Mouse (Mus musculus): ENCODE results near the gene Slc16a4.
"Not testable (repeated sequence)": the region's sequence is repeated elsewhere in the genome, so short reads cannot be mapped to it uniquely, and the experiment has no call there.

The Slc16a4 gene

DNA sequence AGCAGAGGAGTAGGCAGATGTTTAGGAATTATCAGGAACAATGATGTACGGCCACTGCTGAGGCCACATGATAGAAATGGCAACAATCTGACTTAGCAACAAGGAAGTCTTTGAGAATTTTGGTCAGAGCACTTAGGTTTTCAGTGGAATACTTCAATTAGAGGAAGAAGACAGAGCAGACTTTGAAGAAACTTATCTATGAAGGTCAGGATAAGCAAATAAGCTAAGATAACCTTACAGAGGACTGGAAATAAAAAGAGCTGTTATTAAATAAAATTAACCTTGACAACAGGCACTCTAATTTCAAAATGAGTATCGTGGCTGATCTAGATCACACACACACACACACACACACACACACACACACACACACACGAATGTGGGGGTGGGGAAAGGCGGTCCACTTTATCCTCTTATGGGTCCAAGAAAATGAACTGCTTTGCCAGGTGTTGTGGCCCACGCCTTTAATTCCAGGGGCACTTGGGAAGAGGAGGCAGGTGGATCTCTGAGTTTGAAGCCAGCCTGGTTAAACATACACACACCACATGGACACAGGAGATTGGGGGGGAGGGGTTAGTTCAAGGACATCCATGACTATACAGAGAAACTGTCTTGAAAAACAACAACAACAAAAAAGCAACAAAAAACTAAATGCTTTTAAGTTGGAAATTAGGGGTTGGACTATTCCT lies 4.8 kb downstream of the Slc16a4 start:
- no peak for DNase-seq (ENCODE audit: low spot score in 2 of 2)

DNA sequence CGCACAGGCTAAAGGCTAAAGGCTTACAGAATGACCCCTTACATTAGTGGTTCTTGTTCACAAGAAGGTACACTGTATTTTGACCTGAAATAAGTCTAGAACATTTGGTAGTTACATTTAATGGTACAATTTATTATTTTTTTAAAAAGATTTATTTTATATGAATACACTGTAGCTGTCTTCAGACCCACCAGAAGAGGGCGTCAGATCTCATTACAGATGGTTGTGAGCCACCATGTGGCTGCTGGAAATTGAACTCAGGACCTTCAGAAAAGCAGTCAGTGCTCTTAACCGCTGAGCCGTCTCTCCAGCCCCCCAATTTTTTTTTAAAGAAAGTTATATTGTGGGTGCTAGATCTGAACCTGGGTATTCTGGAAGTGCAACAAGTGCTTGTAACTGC lies 5.9 kb downstream of the Slc16a4 start:
- DNase-seq (ENCODE audit: low spot score in 2 of 2) = not testable (repeated sequence)

DNA sequence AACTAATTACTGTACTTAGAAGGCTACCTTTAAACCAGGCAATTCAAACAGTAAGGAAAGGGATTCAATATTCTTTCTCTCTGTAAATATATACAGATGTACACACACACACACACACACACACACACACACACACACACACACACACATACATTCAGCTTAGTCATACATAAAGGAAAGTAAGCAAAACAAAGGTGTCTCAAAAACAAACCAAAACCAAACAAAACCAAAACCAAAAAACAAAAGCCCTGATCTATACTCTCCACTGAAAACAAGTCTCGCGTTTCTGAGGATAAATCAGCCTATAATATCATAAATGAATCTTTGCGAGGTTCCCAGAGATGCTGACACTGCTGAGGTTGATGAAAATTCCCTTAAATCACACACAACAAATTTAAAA lies 26.3 kb downstream of the Slc16a4 start:
- no peak for DNase-seq (ENCODE audit: low spot score in 2 of 2)

DNA sequence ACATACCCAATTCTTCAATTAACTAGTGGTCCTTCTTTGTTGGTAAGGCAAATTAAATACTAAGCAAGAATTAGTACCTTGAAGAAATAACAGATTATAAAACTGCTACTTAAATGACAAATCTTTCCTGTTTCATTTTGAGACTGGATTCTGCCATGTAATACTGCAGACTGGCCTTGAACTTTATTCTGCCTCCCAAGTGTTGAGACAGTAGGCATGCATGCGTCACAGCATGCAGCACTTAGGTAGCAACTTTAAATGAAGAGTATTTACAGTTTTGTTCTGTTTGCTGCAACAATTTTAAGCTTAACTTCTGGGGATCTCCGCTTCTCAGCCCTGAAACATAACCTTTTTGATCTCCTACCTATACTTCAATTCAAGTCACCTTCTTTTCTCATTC lies 30.1 kb downstream of the Slc16a4 start:
- DNase-seq (ENCODE audit: low spot score in 2 of 2) = no peak

DNA sequence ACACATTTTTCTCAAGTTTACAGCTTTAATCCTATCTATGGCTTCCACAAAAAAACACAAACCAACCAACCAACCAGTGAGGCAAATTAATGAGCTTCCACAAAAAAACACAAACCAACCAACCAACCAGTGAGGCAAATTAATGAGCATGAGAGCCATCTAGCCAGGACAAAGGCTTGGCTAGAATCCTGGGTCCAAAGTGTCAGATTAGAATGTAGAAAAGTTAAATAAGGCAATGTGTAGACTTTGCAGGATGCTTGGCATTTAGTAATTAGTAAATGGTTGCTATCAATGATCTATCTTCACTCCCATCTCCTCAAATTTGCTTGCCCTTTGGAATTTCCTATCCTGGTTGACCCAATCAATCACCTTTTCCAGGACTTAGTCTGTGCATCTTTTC lies 30.7 kb downstream of the Slc16a4 start:
- no peak for DNase-seq (ENCODE audit: low spot score in 2 of 2)

DNA sequence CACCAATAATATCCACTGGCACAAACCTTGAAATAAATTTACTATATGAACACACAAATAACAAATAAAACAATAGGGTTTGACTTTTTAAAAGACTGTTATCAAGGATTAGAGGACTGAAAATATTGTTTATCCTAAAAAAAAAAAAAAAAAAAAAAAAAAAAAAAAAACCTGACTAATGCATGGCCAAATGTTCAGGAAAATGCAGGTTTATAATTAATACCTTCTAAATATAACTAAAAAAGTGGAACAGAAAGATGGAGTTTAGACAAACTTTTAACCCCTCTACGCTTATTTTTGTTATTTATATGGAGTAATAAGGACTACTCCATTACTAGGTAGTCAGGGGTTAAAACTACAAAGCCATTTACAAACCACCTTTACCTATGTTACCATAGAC lies 35.4 kb downstream of the Slc16a4 start:
- no peak for DNase-seq (ENCODE audit: low spot score in 2 of 2)

DNA sequence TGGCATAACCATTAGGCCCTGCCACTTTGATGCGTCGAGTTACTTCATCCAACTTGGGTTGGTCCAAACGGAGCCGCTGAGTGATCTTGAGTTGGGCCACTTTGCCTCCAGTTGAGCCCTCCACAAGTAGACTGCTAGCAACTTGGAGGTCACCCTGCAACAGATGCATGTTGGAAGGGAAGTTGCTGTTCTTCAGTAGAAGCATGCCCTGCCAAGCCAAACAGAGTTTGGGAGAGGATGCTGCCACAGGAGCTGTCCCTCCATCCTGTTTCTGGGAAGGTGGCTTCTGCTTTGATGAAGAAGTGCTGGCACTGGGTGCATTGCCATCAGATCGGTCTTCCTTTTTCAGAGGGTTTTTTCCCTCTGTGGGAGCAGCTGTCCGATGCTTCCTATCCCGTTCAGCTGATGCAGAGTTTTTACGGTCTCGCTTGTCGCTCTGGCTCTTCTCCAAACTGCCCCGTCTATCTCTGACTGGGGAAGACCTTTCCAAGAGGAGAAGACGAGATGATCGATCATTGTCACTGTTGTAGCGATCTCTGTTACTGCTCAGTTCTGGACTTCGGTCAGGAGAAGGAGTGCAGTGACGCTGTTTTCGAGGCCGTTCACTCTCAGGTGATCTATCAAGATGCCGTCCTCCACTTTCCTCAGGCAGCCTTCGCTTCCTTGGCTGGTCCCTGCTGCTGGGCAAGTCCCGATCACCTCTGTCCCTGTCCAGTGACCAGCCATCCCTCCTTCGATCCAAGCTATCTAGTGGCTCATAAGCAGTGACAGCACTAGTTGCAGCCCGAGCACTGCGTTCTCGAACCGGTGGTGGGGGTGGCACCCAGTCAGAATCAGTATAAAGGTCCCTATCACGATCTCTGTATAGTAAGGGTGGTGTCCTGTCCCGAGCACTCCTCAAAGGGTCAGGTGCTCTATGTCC lies 39.7 kb downstream of the Slc16a4 start:
- DNase-seq (ENCODE audit: low spot score in 2 of 2) = peak in 1 of 2 experiments; percentile 3

DNA sequence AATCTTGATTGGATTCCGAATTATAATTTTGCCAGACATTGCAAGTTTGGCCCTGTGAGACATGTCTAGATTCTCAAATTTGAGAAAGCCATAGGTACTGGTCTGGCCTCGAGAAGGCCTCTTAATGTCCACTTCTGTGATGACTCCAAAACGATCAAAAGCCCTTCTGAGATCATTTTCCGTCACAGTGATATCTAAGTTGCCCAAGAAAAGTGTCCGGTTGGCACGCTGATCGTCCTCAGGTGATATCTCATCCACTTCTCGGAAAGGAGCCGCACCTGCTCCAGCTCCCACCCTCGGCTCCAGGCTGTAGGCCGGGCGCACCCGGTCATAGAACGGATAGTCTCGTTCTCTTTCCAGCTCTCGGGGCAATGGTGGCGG lies 40.7 kb downstream of the Slc16a4 start:
- DNase-seq (ENCODE audit: low spot score in 2 of 2) = no peak

DNA sequence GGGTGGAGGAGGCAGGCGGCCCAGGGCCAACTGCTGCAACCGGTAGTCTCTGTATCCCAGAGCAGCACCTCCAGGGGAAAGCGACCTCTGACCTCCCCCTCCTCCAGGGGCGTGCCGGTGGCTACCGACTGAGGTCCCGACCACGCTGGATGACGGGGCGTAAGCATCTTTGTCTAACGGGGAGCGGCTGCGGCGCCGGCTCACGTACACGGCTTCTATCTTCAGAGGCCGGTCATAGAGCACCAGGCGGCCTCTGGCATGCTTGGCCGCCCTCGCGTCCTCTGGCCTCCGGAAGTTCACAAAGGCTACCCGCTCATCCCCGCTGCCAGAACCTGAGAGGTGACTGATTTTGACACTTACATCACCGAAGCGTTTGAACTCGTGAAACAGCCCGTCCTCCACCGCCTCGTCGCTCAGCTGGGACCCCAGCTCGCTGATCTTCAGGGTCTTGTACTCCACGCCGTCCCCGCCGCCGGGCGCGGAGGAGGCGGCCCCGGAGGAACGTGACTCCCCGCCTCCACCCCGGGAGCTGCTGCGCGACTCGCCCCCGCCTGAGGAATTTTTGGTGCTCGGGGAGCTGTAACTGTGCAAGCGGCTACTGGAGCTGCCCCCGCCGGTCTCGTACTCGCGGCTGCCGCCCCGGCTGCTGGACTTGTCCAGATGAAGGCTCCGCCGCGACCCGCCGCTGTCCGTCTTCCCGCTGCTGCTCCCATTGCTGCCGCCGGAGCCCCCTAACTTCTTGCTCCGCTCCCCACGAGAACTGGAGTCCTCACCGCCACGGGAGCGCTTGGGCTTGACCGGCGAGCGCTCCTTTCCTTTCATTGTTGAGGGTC lies 41.3 kb downstream of the Slc16a4 start:
- peak; percentile 19 to 46 for DNase-seq (ENCODE audit: low spot score in 2 of 2)

DNA sequence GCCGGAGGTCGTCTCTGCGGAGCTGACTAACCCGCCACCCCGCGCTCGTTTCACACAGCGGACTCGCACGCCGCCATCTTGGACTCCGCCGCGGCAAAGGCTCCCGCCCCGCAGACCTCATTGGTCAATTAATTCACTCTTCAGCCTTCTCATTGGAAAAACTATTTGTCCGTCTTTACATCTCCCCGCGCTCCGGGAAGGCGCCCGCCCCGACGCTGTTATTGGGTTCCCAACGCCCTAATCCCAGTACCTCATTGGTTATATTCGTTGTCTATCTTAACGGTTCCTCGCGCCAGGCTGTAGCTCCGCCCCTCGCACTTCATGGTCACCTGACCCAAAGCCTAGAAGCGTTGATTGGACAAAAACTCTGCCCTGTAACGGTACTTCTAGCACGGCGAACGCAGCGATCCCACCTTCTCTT lies 41.9 kb downstream of the Slc16a4 start:
- peak; percentile 92 to 95 for DNase-seq (ENCODE audit: low spot score in 2 of 2)

DNA sequence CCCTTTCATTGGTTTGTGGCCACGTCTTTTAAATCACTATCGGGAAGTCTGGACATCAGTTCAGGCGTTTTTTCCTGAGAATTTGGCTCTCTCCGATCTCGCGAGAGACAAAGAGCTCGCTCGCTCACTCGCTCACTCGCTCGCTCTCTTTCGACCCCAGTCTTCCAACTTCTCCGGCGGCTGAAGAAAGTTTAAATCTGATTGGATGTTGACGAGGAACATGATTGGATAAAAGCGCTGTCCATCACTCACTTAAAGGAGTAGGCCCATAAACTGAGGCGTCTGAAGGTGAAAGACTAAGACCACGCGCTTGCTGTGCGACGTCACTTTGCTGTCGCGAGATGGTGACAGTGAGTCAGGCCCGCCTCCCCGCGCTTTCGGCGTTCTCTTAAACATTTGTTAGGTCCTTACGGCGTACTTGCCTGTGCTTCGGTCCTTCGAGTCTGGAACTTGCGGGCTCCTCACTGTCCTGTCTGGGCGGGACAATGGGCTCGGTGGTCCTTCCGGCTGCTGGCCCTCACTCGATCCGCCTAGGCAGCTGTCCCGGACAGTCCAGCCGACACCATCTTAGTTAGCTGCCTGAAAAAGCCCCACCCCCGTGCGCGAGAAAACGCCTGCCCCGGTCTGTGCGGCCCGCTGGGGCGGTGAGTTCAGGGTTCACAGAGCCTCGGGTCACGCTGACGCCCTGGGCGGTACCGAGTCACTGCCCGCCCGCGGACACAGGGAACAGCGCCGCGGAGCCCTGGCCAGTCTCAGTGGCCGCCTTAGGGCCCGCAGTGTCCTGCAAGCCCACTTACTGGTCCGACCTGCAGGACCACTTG lies 42.6 kb downstream of the Slc16a4 start, which contains the start of gene Rbm15:
TSS of gene Rbm15 (minus strand) at position 293 of the 821 bp plus-strand sequence.
- DNase-seq (ENCODE audit: low spot score in 2 of 2) = peak; percentile 95

DNA sequence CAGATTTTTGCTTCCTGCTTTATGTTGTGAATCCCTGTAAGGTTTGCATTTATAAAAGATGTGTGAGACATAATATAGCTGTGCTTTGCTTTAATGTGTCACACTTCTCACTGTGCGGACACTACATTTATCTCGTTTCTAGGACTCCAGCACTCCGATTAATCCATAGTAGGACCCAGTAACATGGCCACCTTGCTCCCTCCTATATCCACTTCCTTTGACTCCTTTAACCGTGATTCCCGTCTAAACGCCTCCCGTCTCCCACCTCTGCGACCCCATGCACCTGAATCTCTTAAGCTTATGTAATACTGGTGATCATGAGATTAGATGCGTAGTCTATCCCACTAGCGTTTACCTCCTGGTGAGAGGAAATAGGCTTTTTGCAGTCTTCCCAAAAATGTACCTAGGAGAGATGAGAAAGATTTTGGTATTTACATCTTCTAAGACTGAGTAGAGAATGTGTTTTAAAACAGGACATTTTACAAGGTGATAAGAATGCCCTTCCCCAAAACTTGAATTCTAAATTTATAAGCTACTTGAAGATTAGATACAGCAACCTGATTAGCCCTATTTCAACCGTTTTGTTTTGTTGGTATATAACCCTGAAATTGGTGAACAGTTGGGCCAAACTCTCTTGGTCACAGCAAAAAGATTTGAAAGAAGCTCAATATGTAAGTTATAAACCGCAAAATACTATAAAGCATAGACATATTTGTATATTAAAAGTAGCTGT lies 43.3 kb downstream of the Slc16a4 start:
- no peak for DNase-seq (ENCODE audit: low spot score in 2 of 2)

DNA sequence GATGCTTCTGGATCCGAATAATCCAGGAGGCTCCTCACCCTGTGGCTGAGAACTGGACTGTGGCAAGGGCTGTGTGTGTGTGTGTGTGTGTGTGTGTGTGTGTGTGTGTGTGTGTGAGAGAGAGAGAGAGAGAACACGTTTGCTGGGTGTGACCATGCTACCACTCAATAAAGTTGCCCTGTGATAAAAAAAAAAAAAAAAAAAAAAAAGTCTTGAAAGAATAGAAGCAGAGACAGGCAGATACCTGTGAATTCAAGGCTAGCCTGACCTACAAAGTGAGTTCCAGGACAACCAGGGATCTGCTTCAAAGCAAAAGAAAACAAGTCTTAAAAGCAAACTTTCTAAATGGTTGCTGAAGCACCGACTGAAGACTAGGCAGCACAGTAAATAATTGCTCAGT lies 52.9 kb downstream of the Slc16a4 start:
- no peak for DNase-seq (ENCODE audit: low spot score in 2 of 2)

DNA sequence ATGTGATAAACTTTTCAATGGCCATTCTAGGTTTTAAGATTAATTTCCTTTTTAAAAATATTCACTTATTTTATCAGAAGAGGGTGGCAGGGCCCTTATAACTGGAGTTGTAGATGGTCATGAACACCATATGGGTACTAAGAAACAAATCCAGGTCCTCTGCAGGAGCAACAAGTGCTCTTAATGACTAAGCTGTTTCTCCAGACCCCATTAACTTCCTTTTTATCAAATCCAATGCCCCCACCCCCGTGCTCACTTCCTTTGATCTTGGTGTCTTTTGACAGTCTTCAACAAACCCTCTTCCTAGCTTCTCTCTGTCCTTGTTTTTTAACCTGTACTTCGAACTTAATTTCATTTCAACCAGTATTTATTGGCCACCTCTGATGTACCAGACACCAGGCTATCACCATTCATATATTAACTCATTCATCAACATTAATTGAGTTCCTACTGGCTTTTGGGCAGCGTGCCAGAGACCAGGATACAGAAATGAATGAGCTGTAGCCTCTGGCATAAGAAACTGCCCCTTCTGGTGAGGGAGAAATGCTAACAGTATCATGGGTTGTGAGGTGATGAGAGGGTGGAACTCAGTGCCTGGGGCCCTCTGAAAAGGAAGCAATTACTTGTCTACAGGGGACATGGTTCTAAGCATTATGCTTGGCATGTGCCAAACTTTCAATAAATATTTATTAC lies 54.1 kb downstream of the Slc16a4 start:
- no peak for DNase-seq (ENCODE audit: low spot score in 2 of 2)

DNA sequence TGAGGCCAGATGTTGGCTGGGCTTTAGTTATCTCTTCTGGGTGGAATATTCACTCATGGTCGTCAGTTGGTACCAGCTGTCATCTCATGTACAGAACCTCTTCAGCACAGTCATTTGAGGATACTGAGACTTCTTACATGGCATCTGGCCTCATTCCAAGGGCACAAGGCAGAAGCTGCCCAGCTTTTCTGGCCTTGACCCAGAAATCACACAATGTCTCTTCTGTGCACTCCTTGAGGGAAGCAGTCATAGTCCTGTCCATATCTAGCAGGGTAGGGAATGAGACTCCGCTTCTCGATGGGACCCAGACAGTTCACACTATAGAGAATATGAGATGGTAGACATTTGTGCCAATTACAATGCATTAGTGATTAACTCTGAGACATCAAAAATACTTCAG lies 58.0 kb downstream of the Slc16a4 start:
- DNase-seq (ENCODE audit: low spot score in 2 of 2) = no peak

DNA sequence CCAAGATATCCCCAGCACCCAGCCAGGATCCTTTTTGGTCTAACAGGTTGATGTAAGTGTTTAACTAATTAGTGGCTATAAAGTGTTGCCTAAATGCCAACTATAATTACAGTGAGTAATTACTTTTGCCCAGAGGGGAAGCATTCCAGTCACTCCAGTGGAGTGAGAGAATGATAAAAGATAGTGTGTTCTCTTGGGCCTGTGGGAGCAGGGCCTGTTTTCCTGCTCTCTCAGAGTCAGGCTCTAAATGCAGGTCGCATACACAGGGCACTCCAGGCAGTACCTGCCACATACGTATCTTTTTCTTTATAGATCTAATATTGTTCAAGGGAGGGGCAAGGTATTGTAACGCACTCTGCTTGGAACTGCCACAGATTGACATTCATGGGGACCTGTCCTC lies 60.7 kb downstream of the Slc16a4 start:
- no peak for DNase-seq (ENCODE audit: low spot score in 2 of 2)

DNA sequence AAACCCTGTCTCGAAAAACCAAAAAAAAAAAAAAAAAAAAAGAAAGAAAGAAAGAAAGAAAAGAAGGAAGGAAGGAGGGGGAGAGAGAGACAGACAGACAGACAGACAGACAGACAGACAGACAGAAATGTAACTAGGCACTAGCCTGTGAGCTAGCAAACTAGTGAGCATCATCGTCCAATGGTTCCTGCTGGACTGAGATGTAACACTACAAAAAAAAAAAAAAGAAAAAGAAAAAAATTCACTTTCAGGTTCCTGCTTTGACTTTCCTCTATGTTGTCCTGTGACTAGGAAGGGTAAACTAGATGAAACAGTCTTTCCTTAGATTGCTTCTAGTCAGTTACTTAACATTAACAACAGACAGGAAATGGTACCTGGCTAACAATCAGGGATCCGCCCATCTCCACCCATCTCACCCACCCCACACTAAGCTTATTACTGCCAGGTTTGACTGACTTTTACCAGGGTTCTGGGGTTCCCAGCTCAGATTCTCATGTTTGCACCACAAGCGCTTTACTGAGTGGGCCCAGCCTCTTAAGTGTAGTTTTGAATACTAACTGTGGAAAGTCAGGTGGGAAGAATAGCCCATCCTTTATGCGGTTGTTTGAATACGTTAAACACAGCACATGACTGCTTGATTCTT lies 64.7 kb downstream of the Slc16a4 start:
- no peak for DNase-seq (ENCODE audit: low spot score in 2 of 2)

DNA sequence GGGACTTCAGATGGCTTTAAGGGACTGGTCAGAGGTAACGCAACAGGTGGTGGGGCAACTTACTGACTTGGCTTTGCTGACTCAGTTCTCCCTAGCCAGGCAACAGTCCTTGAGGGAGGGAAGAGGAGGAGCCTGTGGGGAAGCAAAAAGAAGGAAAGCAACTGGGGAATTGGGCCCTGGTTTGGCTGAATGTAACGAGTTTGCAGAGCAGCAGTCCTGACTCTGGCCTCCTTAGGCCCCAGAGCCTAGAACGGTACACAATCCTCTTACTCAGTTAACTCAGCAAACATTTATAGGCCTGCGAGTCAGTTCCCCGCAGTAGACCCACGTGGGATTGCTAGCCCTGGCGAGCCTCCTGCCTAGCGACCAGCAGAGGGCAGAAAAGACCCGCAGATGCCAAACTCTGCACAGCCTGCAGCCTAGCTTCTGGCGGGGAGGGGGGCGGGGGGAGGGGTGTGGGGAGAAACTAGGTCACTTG lies 66.0 kb downstream of the Slc16a4 start:
- DNase-seq (ENCODE audit: low spot score in 2 of 2) = peak; percentile 43 to 67

DNA sequence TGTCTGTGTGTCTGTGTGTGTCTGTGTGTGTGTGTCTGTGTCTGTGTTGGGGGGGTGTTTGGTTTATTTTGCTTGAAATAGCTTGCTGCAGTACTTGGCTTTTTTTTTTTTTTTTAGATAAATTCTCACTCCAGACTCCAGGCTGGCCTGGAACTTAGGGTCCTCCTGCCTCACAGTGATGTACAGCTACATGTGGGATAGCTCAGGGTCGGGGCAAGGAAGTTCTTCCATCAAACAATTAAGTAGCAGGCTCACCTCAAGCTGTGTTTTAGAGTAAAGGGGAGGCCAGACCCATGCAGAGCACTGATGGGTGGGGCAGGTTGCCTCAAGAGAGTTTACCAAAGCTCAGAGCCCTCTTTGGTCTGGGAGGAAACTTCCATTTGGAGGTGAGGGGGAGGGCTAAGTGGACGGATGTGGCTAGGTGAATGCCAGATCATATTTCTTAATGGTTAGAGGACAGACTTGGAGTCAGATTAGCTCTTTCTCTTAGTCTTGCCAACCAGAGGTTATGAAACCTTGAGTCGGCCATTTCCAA lies 66.7 kb downstream of the Slc16a4 start:
- DNase-seq (ENCODE audit: low spot score in 2 of 2) = no peak

All from thymus, postnatal 10 days (tissue).